Mouse (Mus musculus) liver, adult 2 months (tissue): ENCODE measurements around the gene Tsr1. TPM values are rescaled to one million over a fixed set of nuclear protein-coding genes. Genes with fewer than 3 reads are reported as not detected.
A peak's percentile ranks its signal among the peaks of the same experiment; 100 is the strongest.

Experiments
- DNase-seq: peaks from one replicate; pipeline ENCODE4 v3.0.0-alpha.2; 2011; ENCODE audit warnings: low read depth, low spot score; ENCODE audit errors: extremely low read depth
- H3K27ac ChIP-seq: fragments of 200-500 bp; replicated peaks from 2 replicates; pipeline ENCODE4 v1.5.1; 2012; ENCODE audit warnings: low read depth, mild to moderate bottlenecking, control low read depth, inconsistent platforms, low read length; ENCODE audit not compliant: insufficient read depth
- H3K27me3 ChIP-seq: fragments of 200-500 bp; 2 replicates; pipeline ENCODE4 v1.6.1; 2012; ENCODE audit warnings: mild to moderate bottlenecking, moderate library complexity, low read length, inconsistent platforms; ENCODE audit not compliant: control insufficient read depth, insufficient read depth
- H3K36me3 ChIP-seq: fragments of 200-500 bp; 2 replicates; pipeline ENCODE4 v1.6.1; 2012; ENCODE audit warnings: low read length, inconsistent platforms; ENCODE audit not compliant: control insufficient read depth, insufficient read depth
- H3K4me1 ChIP-seq: fragments of 200-500 bp; 2 replicates; pipeline ENCODE4 v1.6.1; 2011; ENCODE audit warnings: low read length; ENCODE audit not compliant: control insufficient read depth, insufficient read depth
- H3K4me3 ChIP-seq: fragments of 200-500 bp; 2 replicates; pipeline ENCODE4 v1.5.1; 2011; ENCODE audit warnings: low read depth, mild to moderate bottlenecking, control low read depth, low read length, moderate library complexity; ENCODE audit not compliant: insufficient read depth
- H3K79me2 ChIP-seq: fragments of 200-500 bp; 2 replicates; pipeline ENCODE4 v1.6.1; 2012; ENCODE audit warnings: inconsistent platforms, mild to moderate bottlenecking, low read length, moderate library complexity; ENCODE audit not compliant: control insufficient read depth, insufficient read depth
- H3K9ac ChIP-seq: fragments of 200-500 bp; 2 replicates; pipeline ENCODE4 v1.6.1; 2012; ENCODE audit warnings: low read depth, mild to moderate bottlenecking, control low read depth, inconsistent platforms, low read length
- CTCF ChIP-seq: fragments of 200-500 bp; IDR thresholded peaks from 2 replicates; pipeline ENCODE4 v1.5.1; 2011; ENCODE audit warnings: low read depth, low read length, control low read depth
- POLR2A ChIP-seq: fragments of 200-500 bp; IDR thresholded peaks from 2 replicates; pipeline ENCODE4 v1.6.1; 2011; ENCODE audit warnings: low read length, control low read depth; ENCODE audit not compliant: insufficient read depth; ENCODE audit errors: extremely low read depth
- WGBS: fragments of 180-500 bp; shearing (Covaris S2); methylation state at CpG from one replicate; pipeline ENCODE4 v1.1.7; 2018; 5-methylcytosine and 5-hydroxymethylcytosine counted together
- polyA plus RNA-seq: library from polyadenylated mRNA; depleted of rRNA; stranded (reverse); fragments of >200 nt; gene quantifications from 2 replicates; pipeline ENCODE4 v1.2.3, GENCODE M21; 2012
- total RNA-seq: library from RNA; depleted of rRNA; stranded (reverse); fragments of >200 nt; gene quantifications from 2 replicates; pipeline ENCODE4 v1.2.3, GENCODE M21; 2014

The Tsr1 gene
- total and polyA plus RNA-seq, 2 experiments: 4.9 to 9.0 TPM

- Histone ChIP-seq H3K4me3 (no peak overlapping the region), H3K27me3 (no peaks in the 10 kb centered on the region), H3K79me2 (no peaks in the 10 kb centered on the region), H3K36me3 (peaks cover 67% of the 10 kb centered on the region), H3K9ac (no peak overlapping the region), H3K4me1 (peaks cover 4% of the 10 kb centered on the region), H3K27ac (peak overlapping the region; percentile 15; the same call in 1 of the 2 replicates)
- 34% methylated on average over 5 of the region's 5 CpGs for WGBS
- peak; percentile 59 for DNase-seq
- TF ChIP-seq POLR2A: no peak
- no peak for TF ChIP-seq CTCF
Measured at GRCm38 (mm10) chr11:74902416-74902815, 4.5 kb downstream of the Tsr1 start.

- Histone ChIP-seq H3K4me1 (no peaks in the 10 kb centered on the region), H3K9ac (no peak overlapping the region), H3K36me3 (peaks cover 75% of the 10 kb centered on the region), H3K4me3 (no peak overlapping the region), H3K27me3 (no peaks in the 10 kb centered on the region), H3K79me2 (no peaks in the 10 kb centered on the region), H3K27ac (no peak overlapping the region)
- WGBS: 90% methylated on average over 6 of the region's 6 CpGs
- no peak for TF ChIP-seq POLR2A
- no peak for TF ChIP-seq CTCF
- DNase-seq: no peak
Measured at GRCm38 (mm10) chr11:74907850-74908249, 10.0 kb downstream of the Tsr1 start.

GRCm38 (mm10) chr11:74908618-74909399 lies 10.9 kb downstream of the Tsr1 start:
- H3K27ac ChIP-seq: no peak overlapping the region
- H3K9ac ChIP-seq: no peak overlapping the region
- no peaks in the 10 kb centered on the region for H3K27me3 ChIP-seq
- TF ChIP-seq CTCF (no peak), POLR2A (no peak)
- no peaks in the 10 kb centered on the region for H3K4me1 ChIP-seq
- no peak overlapping the region for H3K4me3 ChIP-seq
- DNase-seq: no peak
- WGBS: 73% methylated on average over 12 of the region's 12 CpGs
- H3K79me2 ChIP-seq: no peaks in the 10 kb centered on the region
- peaks cover 66% of the 10 kb centered on the region for H3K36me3 ChIP-seq

- 94% methylated on average over 4 of the region's 4 CpGs for WGBS
- no peak overlapping the region for H3K4me3 ChIP-seq
- DNase-seq: no peak
- peaks cover 54% of the 10 kb centered on the region for H3K36me3 ChIP-seq
- TF ChIP-seq CTCF (no peak), POLR2A (no peak)
- no peak overlapping the region for H3K27ac ChIP-seq
- H3K9ac ChIP-seq: no peak overlapping the region
- H3K79me2 ChIP-seq: no peaks in the 10 kb centered on the region
- no peaks in the 10 kb centered on the region for H3K27me3 ChIP-seq
- H3K4me1 ChIP-seq: no peaks in the 10 kb centered on the region
Measured at GRCm38 (mm10) chr11:74909978-74910377, 12.1 kb downstream of the Tsr1 start.

- peaks cover 34% of the 10 kb centered on the region for H3K36me3 ChIP-seq
- H3K9ac ChIP-seq: no peak overlapping the region
- H3K4me1 ChIP-seq: no peaks in the 10 kb centered on the region
- no peaks in the 10 kb centered on the region for H3K27me3 ChIP-seq
- no peak for DNase-seq
- no peak overlapping the region for H3K27ac ChIP-seq
- TF ChIP-seq CTCF (no peak), POLR2A (no peak)
- 88% methylated on average over 3 of the region's 3 CpGs for WGBS
- no peaks in the 10 kb centered on the region; the same call in 1 of the 2 replicates for H3K79me2 ChIP-seq
- H3K4me3 ChIP-seq: no peak overlapping the region
Measured at GRCm38 (mm10) chr11:74912492-74912891, 14.6 kb downstream of the Tsr1 start.

GRCm38 (mm10) chr11:74919249-74919648 lies 21.4 kb downstream of the Tsr1 start:
- WGBS: 78% methylated on average over 6 of the region's 6 CpGs
- Histone ChIP-seq H3K4me1 (peaks cover 5% of the 10 kb centered on the region; the same call in 1 of the 2 replicates), H3K9ac (no peak overlapping the region), H3K79me2 (peaks cover 3% of the 10 kb centered on the region; the same call in 1 of the 2 replicates), H3K4me3 (no peak overlapping the region), H3K27me3 (no peaks in the 10 kb centered on the region), H3K36me3 (peaks cover 35% of the 10 kb centered on the region), H3K27ac (no peak overlapping the region)
- no peak for TF ChIP-seq CTCF
- TF ChIP-seq POLR2A: no peak
- no peak for DNase-seq
